8 mouse cellular contexts compared by ENCODE assay signal in genomic region chr13:98031642-98031960, GRCm38 (mm10).
DNase-seq lines count a peak whose midpoint lies in the region; ATAC-seq lines count a peak whose summit lies in the region.
"Had no signal": no experiment of that assay in that cellular context is flagged by ENCODE, and none has a peak within 500 bp of the region (broad histone marks: within the 10 kb centered on the region; RNA-seq: fewer than 3 reads in every experiment).

No protein-coding gene starts in this region.

- H3K27ac ChIP-seq in lung, embryonic 16.5 days (ENCODE audit: low read length), result peak overlapping the region; percentile 75
- H3K27ac ChIP-seq in forebrain, embryonic 13.5 days, result no peak overlapping the region
- H3K27ac ChIP-seq in limb, embryonic 15.5 days, result peak overlapping the region; percentile 63; the same call in 1 of the 2 replicates
- peak overlapping the region; percentile 48; the same call in 1 of the 2 replicates for H3K27ac ChIP-seq in stomach, embryonic 16.5 days (ENCODE audit: low read length)
- H3K27ac ChIP-seq: macrophage had no signal

- ATAC-seq in lung, embryonic 16.5 days (ENCODE audit: low read depth), result 0 out of 2 replicates have a peak, but pooled peaks have one; percentile 39
- ATAC-seq in forebrain, embryonic 13.5 days, result peak; percentile 34; the same call in 1 of the 2 replicates
- ATAC-seq in limb, embryonic 15.5 days (ENCODE audit: insufficient number of reproducible peaks, low FRiP score, low TSS enrichment, low read depth), result no peak
- ATAC-seq in stomach, embryonic 16.5 days (ENCODE audit: insufficient read depth, low FRiP score), result peak; percentile 44; the same call in 1 of the 2 replicates

- 28% methylated on average over 5 of the region's 5 CpGs for WGBS in lung, embryonic 16.5 days
- WGBS in forebrain, embryonic 13.5 days, result 30% methylated on average over 5 of the region's 5 CpGs
- WGBS in limb, embryonic 15.5 days, result 33% methylated on average over 5 of the region's 5 CpGs
- WGBS in stomach, embryonic 16.5 days, result 35% methylated on average over 5 of the region's 5 CpGs

- peaks cover 21% of the 10 kb centered on the region for H3K4me1 ChIP-seq in lung, embryonic 16.5 days (replicated peaks; ENCODE audit: control insufficient read depth, insufficient read depth, low read length)
- H3K4me1 ChIP-seq in forebrain, embryonic 13.5 days, result peaks cover 10% of the 10 kb centered on the region
- peaks cover 4% of the 10 kb centered on the region; the same call in 1 of the 2 replicates for H3K4me1 ChIP-seq in limb, embryonic 15.5 days
- H3K4me1 ChIP-seq in stomach, embryonic 16.5 days (ENCODE audit: control insufficient read depth, insufficient read depth, low read length), result peaks cover 8% of the 10 kb centered on the region; the same call in 1 of the 2 replicates

- H3K27me3 ChIP-seq in lung, embryonic 16.5 days (ENCODE audit: control insufficient read depth, insufficient read depth, low read depth, low read length), result no peaks in the 10 kb centered on the region
- H3K27me3 ChIP-seq in forebrain, embryonic 13.5 days, result no peaks in the 10 kb centered on the region
- 0 out of 2 replicates have a peak, but pooled peaks cover 4% of the 10 kb centered on the region for H3K27me3 ChIP-seq in limb, embryonic 15.5 days
- no peaks in the 10 kb centered on the region for H3K27me3 ChIP-seq in stomach, embryonic 16.5 days (ENCODE audit: control insufficient read depth, insufficient read depth, low read length)

- no peaks in the 10 kb centered on the region for H3K9me3 ChIP-seq in lung, embryonic 16.5 days (ENCODE audit: control insufficient read depth, low read length)
- no peaks in the 10 kb centered on the region for H3K9me3 ChIP-seq in forebrain, embryonic 13.5 days (replicated peaks)
- H3K9me3 ChIP-seq in limb, embryonic 15.5 days, result no peaks in the 10 kb centered on the region
- no peaks in the 10 kb centered on the region for H3K9me3 ChIP-seq in stomach, embryonic 16.5 days (replicated peaks; ENCODE audit: control insufficient read depth, low read length)

- no peaks in the 10 kb centered on the region for H3K36me3 ChIP-seq in lung, embryonic 16.5 days (ENCODE audit: control insufficient read depth, insufficient read depth, low read length)
- H3K36me3 ChIP-seq in forebrain, embryonic 13.5 days (ENCODE audit: poor library complexity, severe bottlenecking), result no peaks in the 10 kb centered on the region
- H3K36me3 ChIP-seq in limb, embryonic 15.5 days, result no peaks in the 10 kb centered on the region
- H3K36me3 ChIP-seq in stomach, embryonic 16.5 days (ENCODE audit: control insufficient read depth, insufficient read depth, low read length), result no peaks in the 10 kb centered on the region

- DNase-seq in lung, postnatal 14 days, result no peak
- no peak for DNase-seq in thymus, postnatal 4 days
- no peak for DNase-seq in adrenal gland, adult 8-10 months

- peak overlapping the region; percentile 51 for H3K9ac ChIP-seq in lung, embryonic 16.5 days (ENCODE audit: low read length)
- H3K9ac ChIP-seq in forebrain, embryonic 13.5 days, result 0 out of 2 replicates have a peak overlapping the region, but pooled peaks have one; percentile 41
- no peak overlapping the region for H3K9ac ChIP-seq in limb, embryonic 15.5 days
- peak overlapping the region; percentile 32 for H3K9ac ChIP-seq in stomach, embryonic 16.5 days (ENCODE audit: low read length)

- peak overlapping the region; percentile 43 for H3K4me3 ChIP-seq in lung, embryonic 16.5 days (ENCODE audit: low read length)
- H3K4me3 ChIP-seq in forebrain, embryonic 13.5 days, result 0 out of 2 replicates have a peak overlapping the region, but pooled peaks have one; percentile 12
- peak overlapping the region; percentile 33 for H3K4me3 ChIP-seq in limb, embryonic 15.5 days
- peak overlapping the region; percentile 10; the same call in 1 of the 2 replicates for H3K4me3 ChIP-seq in stomach, embryonic 16.5 days (replicated peaks; ENCODE audit: low read length)

- H3K4me2 ChIP-seq in lung, embryonic 16.5 days (ENCODE audit: low read depth, low read length), result peak overlapping the region; percentile 63
- H3K4me2 ChIP-seq in forebrain, embryonic 13.5 days, result peak overlapping the region; percentile 53
- H3K4me2 ChIP-seq in limb, embryonic 15.5 days, result peak overlapping the region; percentile 41
- peak overlapping the region; percentile 37 for H3K4me2 ChIP-seq in stomach, embryonic 16.5 days (ENCODE audit: low read depth, low read length)
